Mouse (Mus musculus): ENCODE measurements around the gene Enox1. TPM values are rescaled to one million over a fixed set of nuclear protein-coding genes. Genes with fewer than 3 reads are reported as not detected.

Gene Enox1
- polyA plus RNA-seq, 1 experiment, result 3.1 TPM

GRCm38 (mm10) chr14:77141324-77142282, 15.0 kb upstream of the Enox1 start:
- TF ChIP-seq POLR2A (IDR thresholded peaks at IDR 0.05; ENCODE audit: insufficient read length, low read depth), result no peak
- TF ChIP-seq MYOD1 (IDR thresholded peaks at IDR 0.05; ENCODE audit: control insufficient read depth in 1 of 3, insufficient read length in 2 of 3, low read depth in 2 of 3), result peak in 1 of 3 experiments; percentile 31
- Histone ChIP-seq H3K4me3 (no peak overlapping the region), H3ac (ENCODE audit: control insufficient read depth, insufficient read length) (no peak overlapping the region), H3K79me2 (ENCODE audit: control insufficient read depth, insufficient read depth) (no peaks in the 10 kb centered on the region), H3K27me3 (ENCODE audit: control insufficient read depth, insufficient read depth, insufficient read length) (no peaks in the 10 kb centered on the region), H3K4me2 (ENCODE audit: low read depth) (peak overlapping the region; percentile 67), H3K36me3 (ENCODE audit: control insufficient read depth, insufficient read depth) (no peaks in the 10 kb centered on the region)

- Histone ChIP-seq H3K36me3 (ENCODE audit: control insufficient read depth, insufficient read depth) (no peaks in the 10 kb centered on the region), H3K79me2 (ENCODE audit: control insufficient read depth, insufficient read depth) (no peaks in the 10 kb centered on the region), H3K4me2 (ENCODE audit: low read depth) (no peak overlapping the region), H3K27me3 (ENCODE audit: control insufficient read depth, insufficient read depth, insufficient read length) (no peaks in the 10 kb centered on the region), H3ac (ENCODE audit: control insufficient read depth, insufficient read length) (no peak overlapping the region), H3K4me3 (no peak overlapping the region)
- TF ChIP-seq REST (IDR thresholded peaks at IDR 0.05; ENCODE audit: insufficient read depth, insufficient read length), result no peak
- TF ChIP-seq TCF3 (IDR thresholded peaks at IDR 0.05; ENCODE audit: insufficient read length, low read depth), result no peak
- peak; percentile 67; the same call in 1 of the 2 replicates for TF ChIP-seq CEBPB (IDR thresholded peaks at IDR 0.05; ENCODE audit: insufficient read depth, poor library complexity, severe bottlenecking)
- no peak for TF ChIP-seq POLR2A (IDR thresholded peaks at IDR 0.05; ENCODE audit: insufficient read length, low read depth)
- no peak for TF ChIP-seq POLR2AphosphoS2 (IDR thresholded peaks at IDR 0.05; ENCODE audit: insufficient read length, low read depth)
- TF ChIP-seq USF1 (IDR thresholded peaks at IDR 0.05; ENCODE audit: low read depth), result no peak
- TF ChIP-seq MYOD1 (IDR thresholded peaks at IDR 0.05; ENCODE audit: control insufficient read depth in 1 of 3, insufficient read length in 2 of 3, low read depth in 2 of 3), result no peak
- TF ChIP-seq E2F4 (IDR thresholded peaks at IDR 0.05; ENCODE audit: insufficient read depth), result no peak
- TF ChIP-seq MYOG (IDR thresholded peaks at IDR 0.05; ENCODE audit: control insufficient read depth in 1 of 3, insufficient read depth in 1 of 3, insufficient read length in 2 of 3, low read depth in 2 of 3), result peak in 1 of 3 experiments; percentile 11
- no peak for TF ChIP-seq MAX (IDR thresholded peaks at IDR 0.05; ENCODE audit: low read depth)
Observed at GRCm38 (mm10) chr14:77145103-77145502, 11.5 kb upstream of the Enox1 start.

DNA sequence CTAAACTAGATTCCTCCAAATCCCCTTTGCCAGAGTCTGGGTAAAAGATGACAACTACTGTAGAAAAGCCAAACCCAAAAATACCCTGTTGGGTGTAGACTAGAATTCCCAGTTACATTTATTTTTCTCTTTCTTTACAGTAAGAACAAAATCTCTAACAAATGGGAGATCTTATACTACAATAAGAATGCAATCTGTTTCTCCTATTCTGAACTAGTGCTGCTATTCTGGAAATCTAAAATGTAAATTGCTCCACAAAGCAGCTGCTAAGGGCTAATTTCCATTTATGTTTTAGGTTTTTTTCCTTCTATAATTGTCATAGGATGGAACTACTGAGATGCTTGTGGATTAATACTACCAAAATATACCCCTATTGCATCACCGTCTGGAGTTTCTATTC, 8.9 kb upstream of the Enox1 start:
- Histone ChIP-seq H3K36me3 (ENCODE audit: control insufficient read depth, insufficient read depth) (no peaks in the 10 kb centered on the region), H3K4me3 (no peak overlapping the region), H3ac (ENCODE audit: control insufficient read depth, insufficient read length) (no peak overlapping the region), H3K4me2 (ENCODE audit: low read depth) (no peak overlapping the region), H3K79me2 (ENCODE audit: control insufficient read depth, insufficient read depth) (no peaks in the 10 kb centered on the region), H3K27me3 (ENCODE audit: control insufficient read depth, insufficient read depth, insufficient read length) (no peaks in the 10 kb centered on the region)
- no peak for TF ChIP-seq MYOG (IDR thresholded peaks at IDR 0.05; ENCODE audit: control insufficient read depth in 1 of 3, insufficient read depth in 1 of 3, insufficient read length in 2 of 3, low read depth in 2 of 3)

GRCm38 (mm10) chr14:77150556-77150955, 6.0 kb upstream of the Enox1 start:
- no peak overlapping the region for H3K4me3 ChIP-seq
- no peaks in the 10 kb centered on the region for H3K79me2 ChIP-seq (ENCODE audit: control insufficient read depth, insufficient read depth)
- TF ChIP-seq MAX (IDR thresholded peaks at IDR 0.05; ENCODE audit: low read depth), result no peak
- no peak for TF ChIP-seq TCF3 (IDR thresholded peaks at IDR 0.05; ENCODE audit: insufficient read length, low read depth)
- TF ChIP-seq TCF12 (IDR thresholded peaks at IDR 0.05; ENCODE audit: insufficient read depth, poor library complexity, severe bottlenecking), result no peak
- TF ChIP-seq USF1 (IDR thresholded peaks at IDR 0.05; ENCODE audit: low read depth), result no peak
- TF ChIP-seq CEBPB (IDR thresholded peaks at IDR 0.05; ENCODE audit: insufficient read depth, poor library complexity, severe bottlenecking), result no peak
- TF ChIP-seq MYOG (IDR thresholded peaks at IDR 0.05; ENCODE audit: control insufficient read depth in 1 of 3, insufficient read depth in 1 of 3, insufficient read length in 2 of 3, low read depth in 2 of 3), result no peak
- TF ChIP-seq POLR2A (IDR thresholded peaks at IDR 0.05; ENCODE audit: insufficient read length, low read depth), result no peak
- no peak for TF ChIP-seq E2F4 (IDR thresholded peaks at IDR 0.05; ENCODE audit: insufficient read depth)
- TF ChIP-seq MYOD1 (IDR thresholded peaks at IDR 0.05; ENCODE audit: control insufficient read depth in 1 of 3, insufficient read length in 2 of 3, low read depth in 2 of 3), result no peak
- TF ChIP-seq REST (IDR thresholded peaks at IDR 0.05; ENCODE audit: insufficient read depth, insufficient read length), result no peak
- no peak for TF ChIP-seq SRF (IDR thresholded peaks at IDR 0.05; ENCODE audit: control insufficient read depth, insufficient read length, low read depth)
- no peak for TF ChIP-seq POLR2AphosphoS2 (IDR thresholded peaks at IDR 0.05; ENCODE audit: insufficient read length, low read depth)
- no peak overlapping the region for H3ac ChIP-seq (ENCODE audit: control insufficient read depth, insufficient read length)
- no peaks in the 10 kb centered on the region for H3K36me3 ChIP-seq (ENCODE audit: control insufficient read depth, insufficient read depth)
- no peak overlapping the region for H3K4me2 ChIP-seq (ENCODE audit: low read depth)
- no peaks in the 10 kb centered on the region for H3K27me3 ChIP-seq (ENCODE audit: control insufficient read depth, insufficient read depth, insufficient read length)

DNA sequence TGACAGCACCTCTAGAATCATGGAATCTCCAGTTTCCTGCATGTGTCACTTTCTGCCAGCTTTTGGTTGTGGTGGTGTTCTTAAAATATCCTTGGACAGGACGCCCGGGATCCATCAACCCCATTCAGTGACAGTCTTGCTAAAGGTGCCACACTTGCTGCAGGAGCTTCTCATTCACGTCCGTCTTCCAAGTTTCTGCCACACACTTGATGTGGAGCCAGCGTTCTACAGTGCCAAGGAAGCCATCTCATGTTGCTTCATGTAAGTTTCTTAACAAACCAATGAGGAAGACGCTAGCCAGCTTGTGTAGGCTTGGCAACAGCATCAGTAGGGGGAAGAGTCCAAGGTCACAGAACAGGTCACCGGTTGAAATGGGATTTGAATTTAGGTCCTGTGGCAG, 5.1 kb upstream of the Enox1 start:
- no peak for TF ChIP-seq TCF12 (IDR thresholded peaks at IDR 0.05; ENCODE audit: insufficient read depth, poor library complexity, severe bottlenecking)
- Histone ChIP-seq H3ac (ENCODE audit: control insufficient read depth, insufficient read length) (no peak overlapping the region), H3K27me3 (ENCODE audit: control insufficient read depth, insufficient read depth, insufficient read length) (no peaks in the 10 kb centered on the region), H3K79me2 (ENCODE audit: control insufficient read depth, insufficient read depth) (no peaks in the 10 kb centered on the region), H3K36me3 (ENCODE audit: control insufficient read depth, insufficient read depth) (no peaks in the 10 kb centered on the region), H3K4me3 (no peak overlapping the region), H3K4me2 (ENCODE audit: low read depth) (no peak overlapping the region)

All from myocyte (in vitro differentiated cells).